Mouse (Mus musculus) stomach, postnatal 0 days (tissue): Measurements from ENCODE around the gene Ccdc157.
A peak's percentile ranks its signal among the peaks of the same experiment; 100 is the strongest.

Experiments used
- CTCF ChIP-seq: IDR thresholded peaks from 2 replicates; pipeline ENCODE4 v1.5.1; 2016; ENCODE audit warnings: antibody characterized with exemption, low read depth, mild to moderate bottlenecking, moderate library complexity
- EP300 ChIP-seq: optimal IDR thresholded peaks from 2 replicates; pipeline ENCODE3; 2016; ENCODE audit warnings: antibody characterized with exemption

GRCm38 (mm10) chr11:4209556-4209955, 49.5 kb upstream of the Ccdc157 start:
- TF ChIP-seq CTCF (peak; percentile 77), EP300 (no peak)
